11 mouse cellular contexts compared by ENCODE assay signal in genomic region chr9:122223005-122223404, GRCm38 (mm10).
DNase-seq lines count a peak whose midpoint lies in the region; ATAC-seq and TF ChIP-seq lines count a peak whose summit lies in the region.
"Had no signal": no experiment of that assay in that cellular context is flagged by ENCODE, and none has a peak within 500 bp of the region (broad histone marks: within the 10 kb centered on the region; RNA-seq: fewer than 3 reads in every experiment).

No protein-coding gene starts in this region.

- no peak overlapping the region for H3K4me3 ChIP-seq in heart, embryonic 16.5 days (ENCODE audit: low read length)
- no peak overlapping the region for H3K4me3 ChIP-seq in embryonic facial prominence, embryonic 11.5 days (ENCODE audit: low read depth, low read length)
- no peak overlapping the region for H3K4me3 ChIP-seq in hindbrain, embryonic 11.5 days (ENCODE audit: low read depth, low read length)
- H3K4me3 ChIP-seq in midbrain, embryonic 15.5 days = no peak overlapping the region
- H3K4me3 ChIP-seq in cerebellum, adult 2 months (replicated peaks; ENCODE audit: insufficient read depth, low read depth, low read length) = no peak overlapping the region
- H3K4me3 ChIP-seq: kidney, embryonic 15.5 days; liver, embryonic 15.5 days had no signal

- no peak for TF ChIP-seq POLR2A in cerebellum, adult 2 months (IDR thresholded peaks at IDR 0.05; ENCODE audit: borderline replicate concordance, insufficient read depth, low read length)

- WGBS in heart, embryonic 16.5 days = 50% methylated on average over 8 of the region's 8 CpGs
- WGBS in embryonic facial prominence, embryonic 11.5 days = 37% methylated on average over 8 of the region's 8 CpGs
- WGBS in hindbrain, embryonic 11.5 days = 39% methylated on average over 8 of the region's 8 CpGs
- WGBS in midbrain, embryonic 15.5 days = 17% methylated on average over 8 of the region's 8 CpGs
- WGBS in cerebellum, adult 2 months = 66% methylated on average over 8 of the region's 8 CpGs

- DNase-seq in heart, postnatal 4 days = no peak
- no peak for DNase-seq in embryonic facial prominence, embryonic 11.5 days (ENCODE audit: low spot score)
- peak; percentile 41 for DNase-seq in hindbrain, embryonic 11.5 days (ENCODE audit: low spot score)
- no peak for DNase-seq in cerebellum, adult 2 months
- DNase-seq in left cerebral cortex, adult 11 months (ENCODE audit: low spot score) = no peak
- DNase-seq: retina, postnatal 1 day had no signal

- no peak overlapping the region for H3K4me2 ChIP-seq in heart, embryonic 16.5 days (ENCODE audit: low read depth, low read length)
- H3K4me2 ChIP-seq in embryonic facial prominence, embryonic 11.5 days (ENCODE audit: low read depth, low read length) = no peak overlapping the region
- H3K4me2 ChIP-seq in hindbrain, embryonic 11.5 days (replicated peaks; ENCODE audit: low read depth, low read length) = no peak overlapping the region
- H3K4me2 ChIP-seq in midbrain, embryonic 15.5 days = no peak overlapping the region
- H3K4me2 ChIP-seq: kidney, embryonic 15.5 days; liver, embryonic 15.5 days had no signal

- H3K36me3 ChIP-seq in heart, embryonic 16.5 days (ENCODE audit: control insufficient read depth, insufficient read depth) = no peaks in the 10 kb centered on the region
- H3K36me3 ChIP-seq in embryonic facial prominence, embryonic 11.5 days (replicated peaks; ENCODE audit: control insufficient read depth, insufficient read depth, low read depth, low read length) = no peaks in the 10 kb centered on the region
- no peaks in the 10 kb centered on the region for H3K36me3 ChIP-seq in hindbrain, embryonic 11.5 days (ENCODE audit: control insufficient read depth, insufficient read depth, low read length)
- H3K36me3 ChIP-seq in midbrain, embryonic 15.5 days (replicated peaks) = no peaks in the 10 kb centered on the region
- H3K36me3 ChIP-seq: kidney, embryonic 15.5 days; liver, embryonic 15.5 days had no signal

- peak overlapping the region; percentile 36 for H3K27ac ChIP-seq in heart, embryonic 16.5 days (ENCODE audit: low read length)
- no peak overlapping the region for H3K27ac ChIP-seq in embryonic facial prominence, embryonic 11.5 days (replicated peaks; ENCODE audit: low read depth, low read length)
- H3K27ac ChIP-seq in hindbrain, embryonic 11.5 days (ENCODE audit: low read depth, low read length) = peak overlapping the region; percentile 30; the same call in 1 of the 2 replicates
- peak overlapping the region; percentile 24; the same call in 1 of the 2 replicates for H3K27ac ChIP-seq in midbrain, embryonic 15.5 days
- H3K27ac ChIP-seq in cerebellum, adult 2 months (ENCODE audit: insufficient read depth, low read length) = no peak overlapping the region
- H3K27ac ChIP-seq: kidney, embryonic 15.5 days; liver, embryonic 15.5 days had no signal

- no peak for TF ChIP-seq CTCF in cerebellum, adult 2 months (IDR thresholded peaks at IDR 0.05; ENCODE audit: borderline replicate concordance, insufficient read depth, low read depth, low read length)

- no peaks in the 10 kb centered on the region for H3K9me3 ChIP-seq in heart, embryonic 16.5 days (replicated peaks; ENCODE audit: control insufficient read depth, low read length)
- no peaks in the 10 kb centered on the region for H3K9me3 ChIP-seq in embryonic facial prominence, embryonic 11.5 days (replicated peaks; ENCODE audit: control insufficient read depth, low read length)
- H3K9me3 ChIP-seq in hindbrain, embryonic 11.5 days (ENCODE audit: control insufficient read depth, low read length) = no peaks in the 10 kb centered on the region
- no peaks in the 10 kb centered on the region for H3K9me3 ChIP-seq in midbrain, embryonic 15.5 days
- H3K9me3 ChIP-seq: kidney, embryonic 15.5 days; liver, embryonic 15.5 days had no signal

- H3K9ac ChIP-seq in heart, embryonic 16.5 days (ENCODE audit: low read length) = no peak overlapping the region
- no peak overlapping the region; the same call in 1 of the 2 replicates for H3K9ac ChIP-seq in embryonic facial prominence, embryonic 11.5 days (replicated peaks; ENCODE audit: low read length)
- 0 out of 2 replicates have a peak overlapping the region, but pooled peaks have one; percentile 11 for H3K9ac ChIP-seq in hindbrain, embryonic 11.5 days (ENCODE audit: low read depth, low read length)
- no peak overlapping the region for H3K9ac ChIP-seq in midbrain, embryonic 15.5 days
- H3K9ac ChIP-seq: kidney, embryonic 15.5 days; liver, embryonic 15.5 days had no signal

- H3K27me3 ChIP-seq in heart, embryonic 16.5 days (ENCODE audit: control insufficient read depth, insufficient read depth, low read length) = no peaks in the 10 kb centered on the region
- no peaks in the 10 kb centered on the region for H3K27me3 ChIP-seq in embryonic facial prominence, embryonic 11.5 days (ENCODE audit: control insufficient read depth, insufficient read depth, low read length)
- no peaks in the 10 kb centered on the region for H3K27me3 ChIP-seq in hindbrain, embryonic 11.5 days (ENCODE audit: control insufficient read depth, insufficient read depth, low read length)
- H3K27me3 ChIP-seq in midbrain, embryonic 15.5 days (replicated peaks) = no peaks in the 10 kb centered on the region
- no peaks in the 10 kb centered on the region for H3K27me3 ChIP-seq in cerebellum, adult 2 months (ENCODE audit: control insufficient read depth, insufficient read depth, low read length)
- H3K27me3 ChIP-seq: kidney, embryonic 15.5 days; liver, embryonic 15.5 days had no signal

- no peak for ATAC-seq in heart, embryonic 16.5 days (replicated peaks; ENCODE audit: extremely low read depth, insufficient read depth, low FRiP score)
- peak; percentile 29; the same call in 1 of the 2 replicates for ATAC-seq in embryonic facial prominence, embryonic 11.5 days (replicated peaks; ENCODE audit: insufficient number of reproducible peaks, low FRiP score, low TSS enrichment, low read depth)
- ATAC-seq in hindbrain, embryonic 11.5 days (ENCODE audit: low FRiP score) = peak; percentile 59; the same call in 1 of the 2 replicates
- ATAC-seq in midbrain, embryonic 15.5 days (replicated peaks) = peak; percentile 37; the same call in 1 of the 2 replicates
- ATAC-seq in frontal cortex, adult (ENCODE audit: low TSS enrichment) = no peak

- H3K4me1 ChIP-seq in heart, embryonic 16.5 days (ENCODE audit: control insufficient read depth, insufficient read depth, low read length) = no peaks in the 10 kb centered on the region
- no peaks in the 10 kb centered on the region for H3K4me1 ChIP-seq in embryonic facial prominence, embryonic 11.5 days (ENCODE audit: control insufficient read depth, insufficient read depth, low read length)
- peaks cover 6% of the 10 kb centered on the region; the same call in 1 of the 2 replicates for H3K4me1 ChIP-seq in hindbrain, embryonic 11.5 days (replicated peaks; ENCODE audit: control insufficient read depth, insufficient read depth, low read length)
- peaks cover 10% of the 10 kb centered on the region for H3K4me1 ChIP-seq in midbrain, embryonic 15.5 days
- H3K4me1 ChIP-seq in cerebellum, adult 2 months (ENCODE audit: control insufficient read depth, insufficient read depth, low read length) = peaks cover 9% of the 10 kb centered on the region
- H3K4me1 ChIP-seq: liver, embryonic 15.5 days had no signal

Comparison
In these comparisons a context has a peak if more than half of its experiments do, and no peak if none do; other contexts are left out.
1. ATAC-seq: peak in embryonic facial prominence, embryonic 11.5 days (single experiment), hindbrain, embryonic 11.5 days (single experiment) and midbrain, embryonic 15.5 days (single experiment); none in heart, embryonic 16.5 days (single experiment) and frontal cortex, adult (single experiment).
2. H3K27ac ChIP-seq: peak in heart, embryonic 16.5 days (single experiment), hindbrain, embryonic 11.5 days (single experiment) and midbrain, embryonic 15.5 days (single experiment); none in embryonic facial prominence, embryonic 11.5 days (single experiment) and cerebellum, adult 2 months (single experiment).